ENCODE assay signal across 8 mouse cellular contexts in the genomic region with DNA sequence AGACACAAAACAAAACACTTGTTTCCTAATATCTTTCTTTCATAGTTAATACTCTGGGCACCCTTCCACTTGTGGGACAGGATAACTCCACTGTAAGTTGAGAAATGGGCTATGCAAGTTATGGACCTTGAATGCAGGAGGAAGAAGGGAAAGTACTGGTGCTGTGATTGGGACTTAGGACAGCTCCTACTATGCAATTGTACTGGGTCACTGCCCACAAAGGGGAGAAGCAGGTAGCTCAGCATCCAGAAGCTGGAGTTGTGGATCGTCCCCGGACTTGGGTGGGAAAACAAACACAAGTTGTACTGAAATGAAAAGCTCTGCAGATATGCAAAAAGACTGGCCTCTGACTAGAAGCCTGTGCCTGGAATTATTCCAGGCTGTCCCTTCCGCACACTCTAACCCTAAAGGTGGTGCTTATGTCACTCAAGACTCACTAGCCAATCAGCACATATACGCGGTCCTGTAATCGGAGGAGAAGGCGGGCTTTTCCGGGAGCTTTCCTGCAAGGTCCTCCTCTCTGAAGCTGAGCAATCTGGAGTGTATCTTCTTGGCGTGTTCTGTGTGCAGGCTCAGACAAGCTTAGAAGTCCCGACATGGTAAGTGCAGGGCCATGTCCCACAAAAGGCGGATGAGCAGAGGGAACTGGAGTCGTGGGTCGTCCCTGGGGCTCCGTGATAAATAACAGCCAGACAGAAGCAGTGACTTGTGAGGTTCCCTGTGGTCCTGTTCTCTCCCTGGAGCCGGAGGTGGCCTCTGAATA. TPM values are rescaled to one million over a fixed set of nuclear protein-coding genes. Genes with fewer than 3 reads are reported as not detected.
DNase-seq lines count a peak whose midpoint lies in the region; ATAC-seq lines count a peak whose summit lies in the region.
"Not testable (repeated sequence)": the region's sequence is repeated elsewhere in the genome, so short reads cannot be mapped to it uniquely, and the experiment has no call there.

TSS of gene Zfp937 (plus strand) at position 474 of the 763 bp plus-strand sequence.

- H3K4me1 ChIP-seq in embryonic facial prominence, embryonic 10.5 days; intestine, embryonic 16.5 days (ENCODE audit: control insufficient read depth, insufficient read depth, low read length): not testable (repeated sequence)

- H3K27ac ChIP-seq in embryonic facial prominence, embryonic 10.5 days (replicated peaks), result peak within 1 kb of the TSS; percentile 82
- not testable (repeated sequence) for H3K27ac ChIP-seq in intestine, embryonic 16.5 days (ENCODE audit: low read length)

- peak within 1 kb of the TSS; percentile 49 for H3K4me2 ChIP-seq in intestine, embryonic 16.5 days (ENCODE audit: low read depth, low read length)

- peak within 1 kb of the TSS; percentile 57 for H3K4me3 ChIP-seq in embryonic facial prominence, embryonic 10.5 days
- H3K4me3 ChIP-seq in intestine, embryonic 16.5 days (ENCODE audit: low read length), result peak within 1 kb of the TSS; percentile 48

- peak within 1 kb of the TSS; percentile 56 for H3K9ac ChIP-seq in intestine, embryonic 16.5 days (ENCODE audit: low read depth, low read length)

- ATAC-seq in granulocyte monocyte progenitor cell, adult 5-6 weeks (replicated peaks; ENCODE audit: poor library complexity, severe bottlenecking), result peak; percentile 97
- peak; percentile 100 for ATAC-seq in intestine, embryonic 16.5 days
- ATAC-seq in megakaryocyte progenitor cell, adult 5-6 weeks (replicated peaks; ENCODE audit: poor library complexity), result peak; percentile 98

- not testable (repeated sequence) for H3K27me3 ChIP-seq in embryonic facial prominence, embryonic 10.5 days (replicated peaks; ENCODE audit: low read depth, poor library complexity, severe bottlenecking); intestine, embryonic 16.5 days (replicated peaks; ENCODE audit: control insufficient read depth, insufficient read depth, low read length)

- H3K36me3 ChIP-seq in embryonic facial prominence, embryonic 10.5 days (replicated peaks); intestine, embryonic 16.5 days (ENCODE audit: control insufficient read depth, insufficient read depth, low read length): not testable (repeated sequence)

- not testable (repeated sequence) for H3K9me3 ChIP-seq in embryonic facial prominence, embryonic 10.5 days; intestine, embryonic 16.5 days (ENCODE audit: control insufficient read depth, low read length)

- intact Hi-C loops in left cerebral cortex, postnatal 14 days (cut with DNase I), result not testable (repeated sequence)

- WGBS in embryonic facial prominence, embryonic 10.5 days, result 1% methylated on average over 15 of the region's 15 CpGs
- 2% methylated on average over 15 of the region's 15 CpGs for WGBS in intestine, embryonic 16.5 days

- peak; percentile 48 to 58 for DNase-seq in adrenal gland, adult 18-20 months (ENCODE audit: low spot score in 2 of 2)
- DNase-seq in embryonic facial prominence, embryonic 10.5 days (ENCODE audit: low spot score), result peak; percentile 69
- peak; percentile 77 to 84 for DNase-seq in left cerebral cortex, postnatal 14 days (ENCODE audit: low spot score in 2 of 2)
- peak; percentile 88 to 94 for DNase-seq in right cerebral cortex, postnatal 10 days (ENCODE audit: low spot score in 2 of 2)
- peak; percentile 68 to 86 for DNase-seq in urinary bladder, postnatal 36 days (ENCODE audit: low spot score in 2 of 2)

RNA-seq across cellular contexts. Expression of gene Zfp937, which starts in this region (rescaled TPM):
- total RNA-seq in adrenal gland, adult 18-20 months (2021), result 1 to 10 TPM; 4.5 to 5.5 TPM
- polyA plus RNA-seq in embryonic facial prominence, embryonic 10.5 days (2016; fragmentation: Nextera tagmentation; extraction: Ambion mirVana), result 11.2 and 11.6 TPM in 2 replicates
- 1.5 and 6.1 TPM in 2 replicates for total RNA-seq in granulocyte monocyte progenitor cell, adult 5-6 weeks (2014; fragmentation: Nextera tagmentation)
- 2.1 and 3.4 TPM in 2 replicates for total RNA-seq in granulocyte monocyte progenitor cell, adult 5-6 weeks (2017)
- polyA plus RNA-seq in intestine, embryonic 16.5 days (2015; fragmentation: Nextera tagmentation; extraction: Ambion mirVana), result 7.2 and 8.3 TPM in 2 replicates
- total RNA-seq in left cerebral cortex, postnatal 14 days (2021), result 1 to 10 TPM; 8.4 to 8.5 TPM
- 2.1 and 3.5 TPM in 2 replicates for total RNA-seq in megakaryocyte progenitor cell, adult 5-6 weeks (2015)
- 1.4 and 2.4 TPM in 2 replicates for total RNA-seq in megakaryocyte progenitor cell, adult 5-6 weeks (2017)
